Mouse (Mus musculus) liver, postnatal 0 days (tissue): ENCODE data around the gene Fam83g.

Experiments used
- CTCF ChIP-seq: sonication (generic); IDR thresholded peaks from 2 replicates; pipeline ENCODE4 v1.5.1; 2016; ENCODE audit warnings: antibody characterized with exemption, low read depth
- EP300 ChIP-seq: IDR thresholded peaks from 2 replicates; pipeline ENCODE4 v1.6.1; 2016; ENCODE audit warnings: antibody characterized with exemption, low read depth, mild to moderate bottlenecking

GRCm38 (mm10) chr11:61676216-61676854, 7.6 kb upstream of the Fam83g start:
- TF ChIP-seq CTCF: no peak
- no peak for TF ChIP-seq EP300
